Mouse (Mus musculus) CH12.LX (cell line): ENCODE results near the gene Krba1.

Experiments used
- CTCF ChIP-seq, 2 experiments: IDR thresholded peaks in 1 of 2; conservative IDR thresholded peaks in 1 of 2; 2 replicates each; pipeline ENCODE4 v1.5.1; 2011 to 2012; ENCODE audit warnings: low read depth in 2 of 2, low read length in 2 of 2, improper control_type of control experiment in 1 of 2, inconsistent platforms in 1 of 2, mild to moderate bottlenecking in 1 of 2, moderate library complexity in 1 of 2
- KAT2A ChIP-seq: IDR thresholded peaks from 2 replicates; pipeline ENCODE4 v1.6.1; 2012; ENCODE audit warnings: low read length, improper control_type of control experiment, inconsistent platforms; ENCODE audit not compliant: insufficient replicate concordance
- NRF1 ChIP-seq: IDR thresholded peaks from 2 replicates; pipeline ENCODE4 v1.6.1; 2014; ENCODE audit warnings: low read depth, mild to moderate bottlenecking, inconsistent platforms, low read length, improper control_type of control experiment, moderate library complexity
- TBP ChIP-seq: conservative IDR thresholded peaks from 2 replicates; pipeline ENCODE4 v1.6.1; 2011; ENCODE audit warnings: low read depth, low read length, improper control_type of control experiment

DNA sequence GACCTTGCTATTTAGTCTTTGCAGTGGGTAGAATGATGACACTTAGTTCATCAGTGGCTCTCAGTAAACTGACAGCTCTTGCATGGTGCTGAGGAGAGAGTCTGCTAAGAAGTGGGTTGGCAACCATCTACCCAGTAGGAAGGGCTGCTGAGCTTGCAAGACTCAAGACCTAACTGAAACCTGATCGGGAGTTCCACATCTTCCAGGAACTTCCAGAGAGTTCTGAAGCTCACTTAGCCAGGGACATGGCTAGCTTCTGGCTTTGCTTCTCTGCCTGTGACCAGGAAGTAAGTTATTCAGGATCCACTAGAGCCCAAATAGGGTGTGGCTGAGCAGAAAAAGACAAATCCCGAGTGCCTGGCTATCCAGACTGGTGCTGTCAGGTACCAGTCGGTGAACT is 17.3 kb downstream of the Krba1 start:
- TF ChIP-seq KAT2A = no peak
- no peak for TF ChIP-seq NRF1
- TF ChIP-seq TBP = no peak
- no peak for TF ChIP-seq CTCF (conservative IDR thresholded peaks at IDR 0.05 in 1 of 2, IDR thresholded peaks at IDR 0.05 in 1 of 2; ENCODE audit: low read depth in 2 of 2, low read length in 2 of 2)
